Mouse (Mus musculus): ENCODE data around the gene Gprc5d. TPM values are rescaled to one million over a fixed set of nuclear protein-coding genes. Genes with fewer than 3 reads are reported as not detected.

Gprc5d gene
- total and polyA plus RNA-seq, 3 experiments = not detected

- in situ Hi-C loops (cut with MboI; ENCODE audit: low pct_ligation_motif_present, low pct_unique_long_range_greater_than_20kb, low sequenced_read_pairs) = no loop called here
Measured at GRCm38 (mm10) chr6:135124755-135125380, 6.8 kb upstream of the Gprc5d start.

GRCm38 (mm10) chr6:135116479-135116878, 1.6 kb downstream of the Gprc5d start:
- no peaks in the 10 kb centered on the region for H3K4me1 ChIP-seq (ENCODE audit: control insufficient read depth in 1 of 2, insufficient read depth in 2 of 2)
- no peak overlapping the region for H3K4me2 ChIP-seq (ENCODE audit: insufficient read depth, low read depth, poor library complexity, severe bottlenecking)
- H3K4me3 ChIP-seq (replicated peaks in 1 of 3; ENCODE audit: low read depth in 2 of 3, low read length in 2 of 3, poor library complexity in 1 of 3) = no peak overlapping the region
- H3K79me2 ChIP-seq (replicated peaks; ENCODE audit: control insufficient read depth, extremely low read depth, insufficient read depth, poor library complexity, severe bottlenecking) = no peaks in the 10 kb centered on the region
- no peak for TF ChIP-seq MAFK (IDR thresholded peaks at IDR 0.05; ENCODE audit: insufficient replicate concordance, low read length)
- TF ChIP-seq JUND (conservative IDR thresholded peaks at IDR 0.05; ENCODE audit: low read depth, low read length) = no peak
- no peak for TF ChIP-seq USF1 (IDR thresholded peaks at IDR 0.05; ENCODE audit: low read depth, low read length)
- TF ChIP-seq MAZ (IDR thresholded peaks at IDR 0.05; ENCODE audit: low read depth, low read length) = no peak
- TF ChIP-seq GABPA (IDR thresholded peaks at IDR 0.05; ENCODE audit: insufficient replicate concordance, low read depth, low read length) = no peak
- no peak for TF ChIP-seq HCFC1 (IDR thresholded peaks at IDR 0.05; ENCODE audit: low read depth, low read length)
- TF ChIP-seq ZMIZ1 (IDR thresholded peaks at IDR 0.05; ENCODE audit: low read depth, low read length) = no peak
- TF ChIP-seq ZKSCAN1 (IDR thresholded peaks at IDR 0.05; ENCODE audit: borderline replicate concordance, low read depth, low read length) = no peak
- TF ChIP-seq ZC3H11A (IDR thresholded peaks at IDR 0.05; ENCODE audit: low read depth, low read length) = no peak
- no peak for TF ChIP-seq PAX5 (IDR thresholded peaks at IDR 0.05; ENCODE audit: low read length)
- no peak for TF ChIP-seq MYC (IDR thresholded peaks at IDR 0.05; ENCODE audit: low read depth, low read length)
- no peak for TF ChIP-seq EP300 (IDR thresholded peaks at IDR 0.05; ENCODE audit: low read length)
- H3K36me3 ChIP-seq (replicated peaks in 1 of 2; ENCODE audit: control insufficient read depth in 1 of 2, insufficient read depth in 1 of 2, low read length in 1 of 2) = no peaks in the 10 kb centered on the region
- H3K27me3 ChIP-seq (replicated peaks) = no peaks in the 10 kb centered on the region
- H3K9ac ChIP-seq (ENCODE audit: insufficient read depth, low read depth) = no peak overlapping the region
- in situ Hi-C loops (cut with MboI; ENCODE audit: low pct_ligation_motif_present, low pct_unique_long_range_greater_than_20kb, low sequenced_read_pairs) = no loop called here
- dilution Hi-C loops (cut with MboI; ENCODE audit: extremely low pct_ligation_motif_present, extremely low pct_unique_long_range_greater_than_20kb, low sequenced_read_pairs) = no loop called here
- H3K9me3 ChIP-seq (replicated peaks; ENCODE audit: low read length) = no peaks in the 10 kb centered on the region
- no peak overlapping the region for H3K27ac ChIP-seq (ENCODE audit: insufficient read depth, low read depth)
- DNase-seq (ENCODE audit: extremely low read depth) = no peak

More at GRCm38 (mm10) chr6:135124755-135125380, 6.8 kb upstream of the Gprc5d start:
- Histone ChIP-seq H3K4me2 (ENCODE audit: insufficient read depth, low read depth, poor library complexity, severe bottlenecking) (no peak overlapping the region), H3K27me3 (replicated peaks) (peaks cover 14% of the 10 kb centered on the region), H3K27ac (ENCODE audit: insufficient read depth, low read depth) (no peak overlapping the region), H3K36me3 (replicated peaks in 1 of 2; ENCODE audit: control insufficient read depth in 1 of 2, insufficient read depth in 1 of 2, low read length in 1 of 2) (no peaks in the 10 kb centered on the region), H3K4me1 (ENCODE audit: control insufficient read depth in 1 of 2, insufficient read depth in 2 of 2) (no peaks in the 10 kb centered on the region), H3K9ac (ENCODE audit: insufficient read depth, low read depth) (no peak overlapping the region), H3K79me2 (replicated peaks; ENCODE audit: control insufficient read depth, extremely low read depth, insufficient read depth, poor library complexity, severe bottlenecking) (no peaks in the 10 kb centered on the region), H3K9me3 (replicated peaks; ENCODE audit: low read length) (no peaks in the 10 kb centered on the region), H3K4me3 (replicated peaks in 1 of 3; ENCODE audit: low read depth in 2 of 3, low read length in 2 of 3, poor library complexity in 1 of 3) (no peak overlapping the region)
- dilution Hi-C loops (cut with MboI; ENCODE audit: extremely low pct_ligation_motif_present, extremely low pct_unique_long_range_greater_than_20kb, low sequenced_read_pairs) = no loop called here
- TF ChIP-seq HCFC1 (IDR thresholded peaks at IDR 0.05; ENCODE audit: low read depth, low read length) = no peak
- no peak for TF ChIP-seq USF1 (IDR thresholded peaks at IDR 0.05; ENCODE audit: low read depth, low read length)
- no peak for TF ChIP-seq MYC (IDR thresholded peaks at IDR 0.05; ENCODE audit: low read depth, low read length)
- TF ChIP-seq USF2 (conservative IDR thresholded peaks at IDR 0.05; ENCODE audit: low read depth, low read length) = no peak
- TF ChIP-seq MXI1 (IDR thresholded peaks at IDR 0.05; ENCODE audit: low read depth, low read length) = no peak
- TF ChIP-seq RCOR1 (conservative IDR thresholded peaks at IDR 0.05; ENCODE audit: low read depth, low read length) = no peak
- no peak for TF ChIP-seq CHD1 (IDR thresholded peaks at IDR 0.05; ENCODE audit: low read depth, low read length)
- no peak for TF ChIP-seq ELF1 (IDR thresholded peaks at IDR 0.05; ENCODE audit: low read depth, low read length)
- no peak for TF ChIP-seq ETS1 (conservative IDR thresholded peaks at IDR 0.05; ENCODE audit: low read depth, low read length)
- no peak for TF ChIP-seq JUND (conservative IDR thresholded peaks at IDR 0.05; ENCODE audit: low read depth, low read length)
- no peak for TF ChIP-seq MAX (IDR thresholded peaks at IDR 0.05; ENCODE audit: low read length)
- no peak for TF ChIP-seq KAT2A (IDR thresholded peaks at IDR 0.05; ENCODE audit: insufficient replicate concordance, low read length)
- TF ChIP-seq JUN (IDR thresholded peaks at IDR 0.05; ENCODE audit: insufficient read depth, low read depth, low read length) = no peak
- TF ChIP-seq ZKSCAN1 (IDR thresholded peaks at IDR 0.05; ENCODE audit: borderline replicate concordance, low read depth, low read length) = no peak
- no peak for TF ChIP-seq UBTF (IDR thresholded peaks at IDR 0.05; ENCODE audit: low read depth, low read length)
- TF ChIP-seq SMC3 (IDR thresholded peaks at IDR 0.05; ENCODE audit: low read depth, low read length) = no peak
- no peak for DNase-seq (ENCODE audit: extremely low read depth)
